20 mouse cellular contexts compared by ENCODE assay signal in genomic region chr6:50991528-50992125, GRCm38 (mm10).
DNase-seq lines count a peak whose midpoint lies in the region; ATAC-seq lines count a peak whose summit lies in the region.
"Had no signal": no experiment of that assay in that cellular context is flagged by ENCODE, and none has a peak within 500 bp of the region (broad histone marks: within the 10 kb centered on the region; RNA-seq: fewer than 3 reads in every experiment).

No protein-coding gene starts in this region.

- no peak overlapping the region; the same call in 1 of the 2 replicates for H3K9ac ChIP-seq in heart, embryonic 14.5 days (ENCODE audit: low read length)
- no peak overlapping the region for H3K9ac ChIP-seq in neural tube, embryonic 13.5 days
- no peak overlapping the region for H3K9ac ChIP-seq in neural tube, embryonic 15.5 days (replicated peaks)
- no peak overlapping the region for H3K9ac ChIP-seq in embryonic facial prominence, embryonic 15.5 days
- H3K9ac ChIP-seq: liver, embryonic 15.5 days; midbrain, embryonic 12.5 days; neural tube, embryonic 12.5 days had no signal

- H3K27me3 ChIP-seq in heart, embryonic 14.5 days (ENCODE audit: control insufficient read depth, insufficient read depth, low read length): no peaks in the 10 kb centered on the region
- no peaks in the 10 kb centered on the region for H3K27me3 ChIP-seq in neural tube, embryonic 13.5 days
- H3K27me3 ChIP-seq in neural tube, embryonic 15.5 days (replicated peaks): no peaks in the 10 kb centered on the region
- H3K27me3 ChIP-seq in embryonic facial prominence, embryonic 15.5 days: no peaks in the 10 kb centered on the region
- H3K27me3 ChIP-seq: liver, embryonic 15.5 days; midbrain, embryonic 12.5 days; neural tube, embryonic 12.5 days had no signal

- H3K27ac ChIP-seq in heart, embryonic 14.5 days (replicated peaks in 1 of 2; ENCODE audit: control insufficient read depth in 1 of 2, insufficient read depth in 1 of 2, low read depth in 2 of 2, low read length in 2 of 2): peak overlapping the region; percentile 67 to 80
- H3K27ac ChIP-seq in neural tube, embryonic 13.5 days (replicated peaks): peak overlapping the region; percentile 54; the same call in 1 of the 2 replicates
- no peak overlapping the region; the same call in 1 of the 2 replicates for H3K27ac ChIP-seq in neural tube, embryonic 15.5 days (replicated peaks)
- H3K27ac ChIP-seq in embryonic facial prominence, embryonic 15.5 days (replicated peaks): peak overlapping the region; percentile 29
- H3K27ac ChIP-seq: left cerebral cortex, adult 2 months; liver, embryonic 15.5 days; midbrain, embryonic 12.5 days; neural tube, embryonic 12.5 days had no signal

- no peak overlapping the region for H3K4me3 ChIP-seq in heart, embryonic 14.5 days (ENCODE audit: control insufficient read depth in 1 of 2, insufficient read depth in 1 of 2, low read depth in 1 of 2, low read length in 2 of 2)
- H3K4me3 ChIP-seq in neural tube, embryonic 13.5 days: no peak overlapping the region
- no peak overlapping the region for H3K4me3 ChIP-seq in neural tube, embryonic 15.5 days (replicated peaks)
- no peak overlapping the region for H3K4me3 ChIP-seq in embryonic facial prominence, embryonic 15.5 days (replicated peaks)
- H3K4me3 ChIP-seq: erythroblast, embryonic 14.5 days; left cerebral cortex, adult 2 months; liver, embryonic 15.5 days; midbrain, embryonic 12.5 days; neural tube, embryonic 12.5 days had no signal

- 37% methylated on average over 8 of the region's 8 CpGs for WGBS in heart, embryonic 14.5 days
- 77% methylated on average over 8 of the region's 8 CpGs for WGBS in neural tube, embryonic 13.5 days
- WGBS in neural tube, embryonic 15.5 days: 78% methylated on average over 8 of the region's 8 CpGs
- 63% methylated on average over 8 of the region's 8 CpGs for WGBS in embryonic facial prominence, embryonic 15.5 days

- H3K36me3 ChIP-seq in heart, embryonic 14.5 days (ENCODE audit: control insufficient read depth, insufficient read depth, low read length): no peaks in the 10 kb centered on the region
- no peaks in the 10 kb centered on the region for H3K36me3 ChIP-seq in neural tube, embryonic 13.5 days
- no peaks in the 10 kb centered on the region for H3K36me3 ChIP-seq in neural tube, embryonic 15.5 days
- H3K36me3 ChIP-seq in embryonic facial prominence, embryonic 15.5 days: no peaks in the 10 kb centered on the region
- H3K36me3 ChIP-seq: liver, embryonic 15.5 days; midbrain, embryonic 12.5 days; neural tube, embryonic 12.5 days had no signal

- no peak for DNase-seq in heart, postnatal 14 days
- DNase-seq in yolk sac, embryonic 10.5 days (ENCODE audit: low spot score): no peak
- no peak for DNase-seq in adrenal gland, adult 2 months
- DNase-seq: adrenal gland, adult 8-10 months; cerebellum, adult 9-10 months; gastrocnemius, postnatal 14 days; kidney, adult 9 months; kidney, postnatal 4 days; layer of hippocampus, adult 9-11 months; thymus, postnatal 25 days had no signal

- intact Hi-C loops in heart, postnatal 14 days (cut with DNase I): no loop called here

- no peak overlapping the region for H3K4me2 ChIP-seq in heart, embryonic 14.5 days (ENCODE audit: low read length)
- no peak overlapping the region for H3K4me2 ChIP-seq in neural tube, embryonic 13.5 days
- no peak overlapping the region for H3K4me2 ChIP-seq in neural tube, embryonic 15.5 days
- H3K4me2 ChIP-seq in embryonic facial prominence, embryonic 15.5 days (replicated peaks): no peak overlapping the region
- H3K4me2 ChIP-seq: liver, embryonic 15.5 days; midbrain, embryonic 12.5 days; neural tube, embryonic 12.5 days had no signal

- ATAC-seq in heart, embryonic 14.5 days (ENCODE audit: insufficient number of reproducible peaks, insufficient read depth, low FRiP score, low read depth): no peak; the same call in 1 of the 2 replicates
- no peak for ATAC-seq in neural tube, embryonic 13.5 days (ENCODE audit: low read depth)
- ATAC-seq in neural tube, embryonic 15.5 days (ENCODE audit: low FRiP score): no peak
- ATAC-seq in embryonic facial prominence, embryonic 15.5 days (ENCODE audit: insufficient number of reproducible peaks, low FRiP score, low TSS enrichment, low read depth): no peak
- ATAC-seq: forebrain, embryonic 14.5 days had no signal

- peaks cover 4 to 15% of the 10 kb centered on the region in 2 experiments for H3K4me1 ChIP-seq in heart, embryonic 14.5 days (ENCODE audit: control insufficient read depth in 2 of 2, insufficient read depth in 2 of 2, low read length in 2 of 2)
- peaks cover 11% of the 10 kb centered on the region for H3K4me1 ChIP-seq in neural tube, embryonic 13.5 days (replicated peaks)
- peaks cover 17% of the 10 kb centered on the region; the same call in 1 of the 2 replicates for H3K4me1 ChIP-seq in neural tube, embryonic 15.5 days
- H3K4me1 ChIP-seq in embryonic facial prominence, embryonic 15.5 days: peaks cover 10% of the 10 kb centered on the region; the same call in 1 of the 2 replicates
- H3K4me1 ChIP-seq: liver, embryonic 15.5 days had no signal

- H3K9me3 ChIP-seq in heart, embryonic 14.5 days (ENCODE audit: control insufficient read depth, low read length): no peaks in the 10 kb centered on the region
- H3K9me3 ChIP-seq in neural tube, embryonic 13.5 days: no peaks in the 10 kb centered on the region
- no peaks in the 10 kb centered on the region for H3K9me3 ChIP-seq in neural tube, embryonic 15.5 days (replicated peaks)
- no peaks in the 10 kb centered on the region for H3K9me3 ChIP-seq in embryonic facial prominence, embryonic 15.5 days (replicated peaks)
- H3K9me3 ChIP-seq: liver, embryonic 15.5 days; midbrain, embryonic 12.5 days; neural tube, embryonic 12.5 days had no signal
